Mouse (Mus musculus) frontal cortex, postnatal 10 days (tissue): ENCODE measurements around the gene Cldn3.
"Not testable (repeated sequence)": the region's sequence is repeated elsewhere in the genome, so short reads cannot be mapped to it uniquely, and the experiment has no call there.

Experiments
- DNase-seq, 2 experiments: peaks; one replicate each; pipeline ENCODE4 v3.0.0; 2022; ENCODE audit warnings: low spot score in 2 of 2, mixed read lengths in 1 of 2

The Cldn3 gene

GRCm38 (mm10) chr5:134985633-134986297 lies at the start of gene Cldn3:
Cldn3 (plus strand) TSS chr5:134986214.
- DNase-seq, result no peak

GRCm38 (mm10) chr5:134936626-134937185 lies 49.3 kb upstream of the Cldn3 start:
- no peak for DNase-seq

GRCm38 (mm10) chr5:134939069-134939468 lies 46.9 kb upstream of the Cldn3 start:
- DNase-seq, result no peak

GRCm38 (mm10) chr5:134939554-134939953 lies 46.5 kb upstream of the Cldn3 start:
- DNase-seq, result not testable (repeated sequence)

GRCm38 (mm10) chr5:134941472-134942209 lies 44.4 kb upstream of the Cldn3 start:
- DNase-seq, result no peak

- DNase-seq, result no peak
Observed at GRCm38 (mm10) chr5:134942740-134943139, 43.3 kb upstream of the Cldn3 start.

- DNase-seq, result no peak
Observed at GRCm38 (mm10) chr5:134944179-134944578, 41.8 kb upstream of the Cldn3 start.

GRCm38 (mm10) chr5:134945266-134945959 lies 40.6 kb upstream of the Cldn3 start:
- DNase-seq, result no peak

- DNase-seq, result no peak
Observed at GRCm38 (mm10) chr5:134946063-134946856, 39.8 kb upstream of the Cldn3 start.

GRCm38 (mm10) chr5:134946857-134947255 lies 39.2 kb upstream of the Cldn3 start, which contains the start of gene Cldn4:
Cldn4 (minus strand) TSS chr5:134946934.
- no peak for DNase-seq

GRCm38 (mm10) chr5:134947420-134948084 lies 38.5 kb upstream of the Cldn3 start:
- no peak for DNase-seq

- DNase-seq, result no peak
Observed at GRCm38 (mm10) chr5:134948085-134948439, 38.0 kb upstream of the Cldn3 start.

GRCm38 (mm10) chr5:134951053-134951884 lies 34.7 kb upstream of the Cldn3 start:
- DNase-seq, result no peak

- DNase-seq, result no peak
Observed at GRCm38 (mm10) chr5:134955491-134955890, 30.5 kb upstream of the Cldn3 start.

- no peak for DNase-seq
Observed at GRCm38 (mm10) chr5:134959114-134959513, 26.9 kb upstream of the Cldn3 start.

- DNase-seq, result no peak
Observed at GRCm38 (mm10) chr5:134960430-134960829, 25.6 kb upstream of the Cldn3 start.

GRCm38 (mm10) chr5:134961519-134961918 lies 24.5 kb upstream of the Cldn3 start:
- no peak for DNase-seq

- no peak for DNase-seq
Observed at GRCm38 (mm10) chr5:134963546-134963945, 22.5 kb upstream of the Cldn3 start.

GRCm38 (mm10) chr5:134964655-134965054 lies 21.4 kb upstream of the Cldn3 start:
- DNase-seq, result not testable (repeated sequence)

- DNase-seq, result peak in 1 of 2 experiments; percentile 56
Observed at GRCm38 (mm10) chr5:134965473-134965851, 20.6 kb upstream of the Cldn3 start.
